Mouse (Mus musculus): ENCODE data around the gene Gp1ba.
A peak's percentile ranks its signal among the peaks of the same experiment; 100 is the strongest.

- peak; percentile 36; the same call in 1 of the 2 replicates for TF ChIP-seq CTCF (IDR thresholded peaks at IDR 0.05; ENCODE audit: low read depth, low read length)
- no peak for TF ChIP-seq POLR2AphosphoS5 (IDR thresholded peaks at IDR 0.05; ENCODE audit: insufficient replicate concordance, low read depth, low read length)
- TF ChIP-seq TAL1 (conservative IDR thresholded peaks at IDR 0.05; ENCODE audit: low read depth, low read length): no peak
- no peak for TF ChIP-seq GATA1 (IDR thresholded peaks at IDR 0.05; ENCODE audit: borderline replicate concordance, low read length)
Measured at GRCm38 (mm10) chr11:70681897-70682581, 43.1 kb downstream of the Gp1ba start.

All from G1E (cell line).